Mouse (Mus musculus) left cerebral cortex, adult 18-20 months (tissue): ENCODE data around the gene Mtrf1l. TPM values are rescaled to one million over a fixed set of nuclear protein-coding genes. Genes with fewer than 3 reads are reported as not detected.

Experiments used
- DNase-seq, 2 experiments: peaks; one replicate each; pipeline ENCODE4 v3.0.0; 2021 to 2022; ENCODE audit warnings: low spot score in 2 of 2, mixed read lengths in 1 of 2
- total RNA-seq, 2 experiments: library from RNA; stranded (reverse); gene quantifications; 2 replicates each; pipeline ENCODE4 v1.2.3; 2021

Mtrf1l gene
- total RNA-seq, 2 experiments from 2014 or later = 9.9 to 11.9 TPM

GRCm38 (mm10) chr10:5805243-5805730 lies 18.4 kb downstream of the Mtrf1l start, which contains the start of gene Fbxo5:
TSS of gene Fbxo5 (minus strand) at chr10:5805600.
- peak; percentile 98 to 99 for DNase-seq

DNA sequence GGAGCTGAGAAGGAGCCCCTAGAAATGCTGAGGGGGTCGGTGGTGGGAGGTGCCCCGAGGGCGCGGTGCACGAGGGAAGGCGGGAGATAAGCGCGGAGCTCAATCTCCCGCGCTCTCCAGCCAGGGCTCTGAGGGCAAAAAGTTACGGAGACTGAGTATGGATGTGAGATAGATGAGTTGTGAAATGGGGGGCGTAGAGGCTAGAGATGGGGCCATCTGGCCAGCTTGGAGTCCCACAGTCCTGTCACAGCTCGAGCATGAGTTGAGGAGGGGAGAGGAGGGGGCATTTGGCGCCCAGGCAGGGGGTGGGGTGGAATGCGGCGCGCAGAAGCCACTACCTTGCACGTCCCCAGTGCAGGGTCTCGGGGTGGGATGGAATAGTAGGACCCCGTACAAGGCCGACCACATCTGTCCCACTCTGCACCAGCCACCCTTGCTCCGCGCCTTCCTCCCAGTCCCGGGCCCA lies 19.0 kb downstream of the Mtrf1l start:
- no peak for DNase-seq

DNA sequence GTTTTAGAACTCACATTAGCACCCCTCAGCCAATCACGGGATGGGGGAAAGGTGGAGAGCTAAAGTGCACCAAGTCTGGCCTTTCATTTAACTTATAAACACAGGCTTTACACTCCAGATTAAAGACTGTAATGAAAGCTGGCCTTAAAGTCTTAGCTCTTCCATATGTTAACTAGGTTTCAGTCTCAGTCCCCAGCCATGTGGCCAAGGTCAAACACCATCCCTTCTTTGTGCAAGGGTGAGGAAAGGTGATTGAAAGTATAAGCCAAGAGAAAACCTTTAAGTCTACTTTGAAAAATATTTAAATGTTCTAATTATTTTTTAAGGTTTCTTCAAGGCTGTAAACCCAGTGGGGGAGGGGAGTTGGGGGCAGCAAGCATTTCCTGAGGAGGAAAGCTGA lies 20.0 kb downstream of the Mtrf1l start:
- no peak for DNase-seq

- DNase-seq = no peak
Measured at GRCm38 (mm10) chr10:5802866-5803265, 20.8 kb downstream of the Mtrf1l start.

DNA sequence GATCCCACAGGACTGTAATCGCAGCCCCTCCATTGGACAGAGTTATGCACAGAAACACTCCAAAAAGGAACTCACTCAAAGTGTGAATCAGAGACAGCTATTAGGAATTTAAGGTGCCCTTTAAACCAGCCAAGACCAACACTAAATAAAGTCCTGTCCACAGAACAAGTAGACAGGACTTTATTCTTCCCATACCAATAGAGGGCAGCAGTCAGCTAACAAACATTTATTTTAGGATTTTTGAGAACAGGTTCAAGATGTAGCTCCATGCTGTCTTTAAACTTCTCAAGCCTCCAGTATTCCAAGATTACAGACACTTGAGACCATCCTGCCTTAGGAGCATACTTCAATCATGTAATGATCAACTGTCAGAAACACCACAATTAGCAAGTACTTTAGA lies 23.2 kb downstream of the Mtrf1l start:
- no peak for DNase-seq

DNA sequence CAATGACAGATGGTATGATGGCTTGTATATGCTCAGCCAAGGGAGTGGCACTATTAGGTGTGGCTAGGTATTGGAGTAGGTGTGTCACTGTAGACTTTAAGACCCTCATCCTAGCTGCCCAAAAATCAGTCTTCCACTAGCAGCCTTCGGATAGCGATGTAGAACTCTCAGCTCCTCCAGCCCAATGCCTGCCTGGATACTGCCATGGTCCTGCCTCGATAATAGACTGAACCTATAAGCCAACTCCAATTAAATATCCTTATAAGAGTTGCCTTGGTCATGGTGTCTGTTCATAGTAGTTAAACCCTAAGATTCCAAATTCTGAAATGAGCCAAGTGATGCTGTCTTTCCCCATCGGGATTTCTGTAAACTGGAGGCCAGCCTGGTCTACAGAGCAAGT lies 25.6 kb downstream of the Mtrf1l start:
- no peak for DNase-seq

DNA sequence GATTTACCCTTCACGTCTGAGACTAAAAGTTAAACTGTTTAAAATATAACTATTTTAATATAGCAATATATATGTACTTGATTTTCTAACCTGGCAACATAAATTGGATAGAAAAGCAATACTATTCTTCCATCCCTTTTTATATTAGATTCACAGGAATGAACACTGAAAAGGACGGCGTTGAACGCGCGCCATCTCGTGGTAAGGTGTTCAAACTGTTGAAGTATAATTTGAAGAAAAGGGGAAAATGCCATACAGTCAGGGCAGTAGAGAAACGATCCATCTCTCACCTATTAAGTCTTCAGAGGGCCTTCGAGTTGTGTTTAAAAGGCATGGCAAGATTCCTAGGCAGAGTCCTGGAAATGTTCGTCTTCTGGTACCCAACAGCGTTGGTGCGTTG lies 33.1 kb downstream of the Mtrf1l start:
- DNase-seq = peak; percentile 69 to 70

DNA sequence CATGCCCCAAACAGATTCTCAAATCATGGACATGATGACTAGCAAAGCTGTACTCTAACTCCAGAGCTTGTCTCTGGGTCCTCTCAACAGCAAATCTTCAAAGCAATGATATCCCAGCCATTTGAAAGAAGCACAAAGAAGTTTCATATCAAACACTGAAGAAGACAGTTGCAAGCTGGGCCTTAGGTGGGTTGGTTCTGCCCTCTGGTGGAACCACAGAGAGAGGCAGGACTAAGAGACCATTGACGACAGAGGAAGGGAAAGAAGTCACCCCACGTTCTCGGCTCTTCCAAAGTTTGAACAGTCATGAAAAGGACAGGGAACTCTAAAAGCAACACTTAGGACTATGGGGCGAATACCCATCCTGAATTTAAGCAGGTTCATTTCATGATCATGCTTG lies 36.8 kb downstream of the Mtrf1l start:
- peak; percentile 20 to 40 for DNase-seq

Other genes starting within 250 kb of the Mtrf1l start
- under 1 TPM; 0.12 to 0.42 TPM for gene Myct1, start 230.1 kb downstream of the Mtrf1l start, total RNA-seq
- 10 to 100 TPM; 52.8 to 74.8 TPM for gene Vip, start 184.7 kb downstream of the Mtrf1l start, total RNA-seq
- gene Fbxo5, start 18.3 kb downstream of the Mtrf1l start, total RNA-seq = under 1 TPM; 0.91 to 0.98 TPM
- 10 to 100 TPM; 66.7 to 68.3 TPM for gene Rgs17, start 98.5 kb upstream of the Mtrf1l start, total RNA-seq